Mouse (Mus musculus): ENCODE results near the gene Ankrd11. TPM values are rescaled to one million over a fixed set of nuclear protein-coding genes. Genes with fewer than 3 reads are reported as not detected.

Ankrd11 gene
- total and polyA plus RNA-seq, 3 experiments, result 49.2 to 235 (median 87.7) TPM

DNA sequence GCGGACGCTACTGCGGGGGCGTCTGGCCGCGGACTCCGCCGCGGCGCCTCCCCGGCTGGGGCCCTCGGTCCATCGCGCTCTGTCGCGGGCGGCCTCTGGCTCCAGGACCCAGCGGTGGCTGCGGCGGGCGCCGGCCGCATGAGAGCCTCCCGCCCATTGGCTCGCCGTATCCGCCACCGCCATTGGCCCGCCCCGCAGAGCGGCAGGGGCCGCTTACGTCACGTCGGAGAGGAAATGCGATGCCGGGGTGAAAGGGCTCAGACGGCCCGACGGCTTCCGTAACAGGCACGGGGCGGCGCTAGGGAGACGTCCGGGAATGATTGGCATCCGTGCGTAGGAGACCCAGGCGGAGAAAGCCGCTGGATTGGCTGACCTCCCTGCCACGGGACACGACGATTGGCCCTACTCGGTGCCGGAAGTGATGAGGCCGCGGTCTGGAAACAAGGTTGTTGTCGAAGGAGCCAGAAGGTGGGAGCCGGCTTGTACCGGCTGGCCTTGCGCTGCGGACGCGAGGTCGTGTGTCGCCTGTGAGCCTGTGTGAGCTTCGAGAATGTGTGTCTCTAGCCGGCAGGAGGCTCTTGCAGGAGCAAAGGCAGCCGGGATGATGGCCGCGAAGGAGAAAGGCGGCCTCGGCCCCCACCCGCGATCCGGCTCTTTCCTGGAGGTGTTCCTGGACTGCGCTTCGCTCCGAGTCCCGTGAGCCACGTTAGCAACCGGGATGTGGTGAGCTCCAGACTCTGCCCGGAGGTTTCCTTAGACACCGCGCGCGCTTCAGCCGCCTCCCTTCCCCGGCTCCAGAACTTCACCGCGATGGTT lies at the start of gene Ankrd11 (continued):
- TF ChIP-seq TCF12 (IDR thresholded peaks at IDR 0.05; ENCODE audit: low read depth, low read length) (peak; percentile 37), SMC3 (IDR thresholded peaks at IDR 0.05; ENCODE audit: low read depth, low read length) (0 out of 2 replicates have a peak, but pooled peaks have one; percentile 6), CTCF (IDR thresholded peaks at IDR 0.05 in 2 of 3, conservative IDR thresholded peaks at IDR 0.05 in 1 of 3; ENCODE audit: control insufficient read depth in 1 of 3, insufficient read depth in 1 of 3, low read depth in 2 of 3, low read length in 3 of 3, poor library complexity in 1 of 3, severe bottlenecking in 1 of 3) (no peak), ZMIZ1 (IDR thresholded peaks at IDR 0.05; ENCODE audit: low read depth, low read length) (peak; percentile 97), MYB (IDR thresholded peaks at IDR 0.05; ENCODE audit: low read depth, low read length) (no peak)

DNA sequence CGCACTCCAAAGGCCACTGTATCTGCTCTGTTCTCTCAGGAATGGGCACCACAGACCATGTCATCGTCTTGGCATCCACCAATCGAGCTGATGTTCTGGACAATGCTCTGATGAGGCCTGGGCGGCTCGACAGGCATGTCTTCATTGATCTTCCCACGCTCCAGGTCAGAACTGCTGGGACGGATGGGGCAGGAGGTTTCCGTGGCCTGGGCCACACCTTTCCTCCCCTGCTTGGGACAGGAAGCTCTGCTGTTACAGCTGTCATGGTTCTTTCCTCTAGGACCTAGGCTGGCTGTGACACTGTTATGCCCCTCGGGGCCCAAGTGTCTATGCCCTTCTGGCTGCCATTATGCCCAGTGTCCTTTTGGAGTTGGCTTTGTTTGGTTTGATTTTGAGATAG lies 45.2 kb upstream of the Ankrd11 start:
- H3K27ac ChIP-seq (ENCODE audit: control insufficient read depth, low read depth, low read length), result no peak overlapping the region
- TF ChIP-seq MYB (IDR thresholded peaks at IDR 0.05; ENCODE audit: low read depth, low read length), result no peak
- TF ChIP-seq MAX (IDR thresholded peaks at IDR 0.05; ENCODE audit: low read length), result no peak
- TF ChIP-seq POLR2AphosphoS2 (IDR thresholded peaks at IDR 0.05; ENCODE audit: low read length), result no peak
- TF ChIP-seq CHD2 (IDR thresholded peaks at IDR 0.05; ENCODE audit: low read length), result no peak
- TF ChIP-seq KAT2A (conservative IDR thresholded peaks at IDR 0.05; ENCODE audit: low read depth, low read length), result no peak
- no peak for TF ChIP-seq NELFE (IDR thresholded peaks at IDR 0.05; ENCODE audit: low read depth, low read length)
- TF ChIP-seq USF1 (IDR thresholded peaks at IDR 0.05; ENCODE audit: low read depth, low read length), result no peak
- no peak for TF ChIP-seq GATA1 (IDR thresholded peaks at IDR 0.05; ENCODE audit: low read depth, low read length)
- TF ChIP-seq ELF1 (IDR thresholded peaks at IDR 0.05; ENCODE audit: low read depth, low read length), result no peak
- no peak for TF ChIP-seq E2F4 (IDR thresholded peaks at IDR 0.05; ENCODE audit: borderline replicate concordance, low read depth, low read length)
- no peak for TF ChIP-seq SMC3 (IDR thresholded peaks at IDR 0.05; ENCODE audit: low read depth, low read length)
- no peak for TF ChIP-seq MEF2A (IDR thresholded peaks at IDR 0.05; ENCODE audit: extremely low read depth, insufficient replicate concordance, low read depth, low read length, poor library complexity, severe bottlenecking)
- no peak for TF ChIP-seq POLR2A (IDR thresholded peaks at IDR 0.05; ENCODE audit: control insufficient read depth in 1 of 2, insufficient read depth in 1 of 2, low read depth in 1 of 2, low read length in 2 of 2, poor library complexity in 1 of 2)
- no peak for TF ChIP-seq CHD1 (IDR thresholded peaks at IDR 0.05; ENCODE audit: low read depth, low read length)
- no peak for TF ChIP-seq MAFK (IDR thresholded peaks at IDR 0.05; ENCODE audit: borderline replicate concordance, low read depth, low read length)
- no peaks in the 10 kb centered on the region for H3K9me3 ChIP-seq (replicated peaks; ENCODE audit: insufficient read depth, low read length)
- no peak overlapping the region for H3K4me3 ChIP-seq (ENCODE audit: control insufficient read depth in 1 of 2, insufficient read depth in 1 of 2, low read depth in 2 of 2, low read length in 2 of 2)
- no peaks in the 10 kb centered on the region for H3K4me1 ChIP-seq (ENCODE audit: control insufficient read depth in 1 of 2, insufficient read depth in 2 of 2, low read length in 2 of 2)
- no peaks in the 10 kb centered on the region for H3K27me3 ChIP-seq (ENCODE audit: control insufficient read depth in 1 of 2, insufficient read depth in 2 of 2, low read length in 2 of 2)
- H3K36me3 ChIP-seq (ENCODE audit: control insufficient read depth in 1 of 2, insufficient read depth in 2 of 2, low read length in 2 of 2), result no peaks in the 10 kb centered on the region; a peak in 1 of 4 replicates
- no peak overlapping the region for H3K9ac ChIP-seq (ENCODE audit: control insufficient read depth, low read depth, low read length, poor library complexity, severe bottlenecking)
- no peak for DNase-seq (ENCODE audit: low read depth, low spot score)
- H3K79me2 ChIP-seq (ENCODE audit: control insufficient read depth, insufficient read depth, low read length, poor library complexity), result no peaks in the 10 kb centered on the region

DNA sequence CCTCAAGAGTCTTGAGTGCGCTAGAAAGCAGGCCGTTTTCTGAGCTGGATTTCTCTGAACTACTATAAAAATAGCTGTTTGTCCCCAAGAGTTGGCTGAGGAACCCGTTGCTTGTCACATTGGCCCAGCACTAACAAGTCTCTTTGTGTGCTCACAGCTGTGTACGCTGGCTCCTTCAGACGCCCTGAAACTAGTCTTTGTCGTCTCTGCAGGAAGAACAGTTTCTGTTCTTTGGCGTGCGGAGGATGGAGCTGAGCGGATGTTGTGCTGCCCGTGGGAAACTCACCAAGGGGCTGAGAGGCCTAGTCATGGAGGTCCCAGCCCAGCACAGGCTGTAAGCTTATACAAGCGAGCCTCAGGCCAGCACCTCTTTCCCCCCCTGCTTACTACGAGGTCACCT lies 41.5 kb upstream of the Ankrd11 start:
- H3K27ac ChIP-seq (ENCODE audit: control insufficient read depth, low read depth, low read length), result no peak overlapping the region
- no peaks in the 10 kb centered on the region for H3K36me3 ChIP-seq (ENCODE audit: control insufficient read depth in 1 of 2, insufficient read depth in 2 of 2, low read length in 2 of 2)

More for the DNA sequence above, 41.5 kb upstream of the Ankrd11 start:
- H3K79me2 ChIP-seq (ENCODE audit: control insufficient read depth, insufficient read depth, low read length, poor library complexity), result no peaks in the 10 kb centered on the region
- H3K27me3 ChIP-seq (ENCODE audit: control insufficient read depth in 1 of 2, insufficient read depth in 2 of 2, low read length in 2 of 2), result no peaks in the 10 kb centered on the region
- no peak overlapping the region for H3K9ac ChIP-seq (ENCODE audit: control insufficient read depth, low read depth, low read length, poor library complexity, severe bottlenecking)
- no peak overlapping the region for H3K4me3 ChIP-seq (ENCODE audit: control insufficient read depth in 1 of 2, insufficient read depth in 1 of 2, low read depth in 2 of 2, low read length in 2 of 2)
- no peak for DNase-seq (ENCODE audit: low read depth, low spot score)
- H3K4me1 ChIP-seq (ENCODE audit: control insufficient read depth in 1 of 2, insufficient read depth in 2 of 2, low read length in 2 of 2), result no peaks in the 10 kb centered on the region
- no peak for TF ChIP-seq HCFC1 (IDR thresholded peaks at IDR 0.05; ENCODE audit: low read depth, low read length)
- no peaks in the 10 kb centered on the region for H3K9me3 ChIP-seq (replicated peaks; ENCODE audit: insufficient read depth, low read length)
